Mouse (Mus musculus) c-Kit-positive CD71-positive TER-119-negative erythroid progenitor cells, embryonic 14.5 days (primary cell): ENCODE measurements around the gene Cox8a.

Source experiments
- DNase-seq: peaks from one replicate; pipeline ENCODE4 v3.0.0-alpha.2; 2013; ENCODE audit warnings: low read depth

The Cox8a gene

GRCm38 (mm10) chr19:7222196-7222595, 4.8 kb upstream of the Cox8a start:
- no peak for DNase-seq

- DNase-seq = no peak
Measured at GRCm38 (mm10) chr19:7218753-7219152, 1.3 kb upstream of the Cox8a start.

- no peak for DNase-seq
Measured at GRCm38 (mm10) chr19:7217926-7218267, 481 bp upstream of the Cox8a start.

- no peak for DNase-seq
Measured at GRCm38 (mm10) chr19:7214484-7214883, 2.9 kb downstream of the Cox8a start.

- no peak for DNase-seq
Measured at GRCm38 (mm10) chr19:7213010-7213409, 4.4 kb downstream of the Cox8a start.

- DNase-seq = no peak
Measured at GRCm38 (mm10) chr19:7212216-7212615, 5.2 kb downstream of the Cox8a start.

- DNase-seq = no peak
Measured at GRCm38 (mm10) chr19:7209907-7210646, 7.3 kb downstream of the Cox8a start.

- peak; percentile 90 for DNase-seq
Measured at GRCm38 (mm10) chr19:7205753-7206736, 11.4 kb downstream of the Cox8a start, which contains the start of gene Otub1. TSS of gene Otub1 (minus strand) at chr19:7206316.

GRCm38 (mm10) chr19:7205326-7205725, 12.1 kb downstream of the Cox8a start:
- no peak for DNase-seq

- no peak for DNase-seq
Measured at GRCm38 (mm10) chr19:7204898-7205297, 12.5 kb downstream of the Cox8a start.

- DNase-seq = no peak
Measured at GRCm38 (mm10) chr19:7200427-7200826, 17.0 kb downstream of the Cox8a start.

- no peak for DNase-seq
Measured at GRCm38 (mm10) chr19:7199089-7199488, 18.3 kb downstream of the Cox8a start.

- no peak for DNase-seq
Measured at GRCm38 (mm10) chr19:7197445-7197844, 20.0 kb downstream of the Cox8a start.

- no peak for DNase-seq
Measured at GRCm38 (mm10) chr19:7196741-7197270, 20.6 kb downstream of the Cox8a start.

GRCm38 (mm10) chr19:7195900-7196728, 21.3 kb downstream of the Cox8a start:
- no peak for DNase-seq

GRCm38 (mm10) chr19:7192561-7192967, 24.9 kb downstream of the Cox8a start:
- DNase-seq = no peak

- DNase-seq = no peak
Measured at GRCm38 (mm10) chr19:7191639-7192038, 25.8 kb downstream of the Cox8a start.

- DNase-seq = no peak
Measured at GRCm38 (mm10) chr19:7190986-7191385, 26.4 kb downstream of the Cox8a start.

GRCm38 (mm10) chr19:7189026-7189425, 28.4 kb downstream of the Cox8a start:
- no peak for DNase-seq

- DNase-seq = no peak
Measured at GRCm38 (mm10) chr19:7187157-7187556, 30.3 kb downstream of the Cox8a start.

GRCm38 (mm10) chr19:7185715-7186291, 31.6 kb downstream of the Cox8a start:
- DNase-seq = no peak
